Mouse (Mus musculus) cerebellum, adult 18-20 months (tissue): ENCODE measurements at regions not wholly inside any gene's neighbourhood (a gene's known extent, or its start where the extent isn't known, plus 50 kb on each side); places are given as distances from the start of the nearest gene placed in this dataset.

ENCODE experiments used
- DNase-seq, 2 experiments: peaks; one replicate each; pipeline ENCODE4 v3.0.0; 2021

- no peak for DNase-seq
These were observed 798.9 kb upstream of the Tenm2 start for GRCm38 (mm10) chr11:38034526-38035286.

GRCm38 (mm10) chr11:38021704-38022103, 785.9 kb upstream of the Tenm2 start:
- no peak for DNase-seq

GRCm38 (mm10) chr11:37978131-37978530, 742.4 kb upstream of the Tenm2 start:
- no peak for DNase-seq

DNA sequence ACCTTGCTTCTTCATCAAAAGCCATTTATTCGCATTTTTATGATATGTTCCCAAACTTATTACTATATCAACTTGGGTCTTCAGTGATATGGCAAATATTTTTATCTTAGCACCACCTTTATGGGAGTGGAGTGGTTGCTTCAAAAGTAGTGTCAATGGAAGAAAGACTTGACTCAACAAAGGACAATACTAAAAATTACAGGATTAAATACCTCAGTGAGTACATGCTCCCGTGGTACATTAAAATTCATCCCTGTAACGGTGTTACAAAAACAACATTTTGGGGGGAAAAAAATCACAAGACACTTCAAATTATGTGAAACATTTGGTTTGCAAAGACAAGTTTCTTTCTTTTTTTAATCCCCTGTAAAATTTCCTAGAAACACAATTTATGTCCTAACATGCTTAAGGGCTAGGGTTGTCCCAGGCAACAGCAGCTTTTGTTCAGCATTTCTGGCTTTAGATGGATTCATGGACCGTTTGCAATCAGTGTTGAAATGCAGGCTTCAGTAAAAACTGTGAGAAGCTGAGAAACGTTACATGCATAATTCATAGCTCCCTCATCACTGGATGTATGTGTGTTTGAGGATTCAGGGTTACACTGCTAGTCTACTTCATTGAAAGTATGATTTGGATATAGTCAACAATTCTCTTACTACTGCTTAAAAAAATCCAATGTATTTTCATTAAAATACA, 700.8 kb upstream of the Tenm2 start:
- no peak for DNase-seq

GRCm38 (mm10) chr11:37913161-37913560, 677.4 kb upstream of the Tenm2 start:
- DNase-seq, result no peak

DNA sequence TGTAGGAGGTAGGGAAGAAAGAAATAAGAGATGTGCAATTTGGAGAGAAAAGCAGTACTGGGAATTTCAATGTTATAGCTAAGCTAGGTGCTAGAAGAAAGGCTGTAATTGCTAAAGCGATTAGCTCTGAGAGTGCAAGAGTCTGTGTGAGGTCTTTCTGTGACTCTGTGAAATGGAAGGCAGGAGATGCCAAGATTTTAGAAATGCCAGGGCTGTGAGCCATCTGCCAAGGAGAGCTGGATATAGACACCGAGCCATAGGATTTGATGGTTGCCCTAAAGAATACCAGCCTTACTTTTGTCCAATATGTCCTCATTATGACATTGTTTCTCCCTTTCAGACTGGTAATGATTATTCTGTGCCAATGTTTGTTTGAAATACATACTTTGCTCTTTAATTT, 669.2 kb upstream of the Tenm2 start:
- DNase-seq, result no peak

- DNase-seq, result no peak
These were observed 661.9 kb upstream of the Tenm2 start for GRCm38 (mm10) chr11:37897713-37898112.

GRCm38 (mm10) chr11:37882717-37883116, 647.0 kb upstream of the Tenm2 start:
- DNase-seq, result no peak

DNA sequence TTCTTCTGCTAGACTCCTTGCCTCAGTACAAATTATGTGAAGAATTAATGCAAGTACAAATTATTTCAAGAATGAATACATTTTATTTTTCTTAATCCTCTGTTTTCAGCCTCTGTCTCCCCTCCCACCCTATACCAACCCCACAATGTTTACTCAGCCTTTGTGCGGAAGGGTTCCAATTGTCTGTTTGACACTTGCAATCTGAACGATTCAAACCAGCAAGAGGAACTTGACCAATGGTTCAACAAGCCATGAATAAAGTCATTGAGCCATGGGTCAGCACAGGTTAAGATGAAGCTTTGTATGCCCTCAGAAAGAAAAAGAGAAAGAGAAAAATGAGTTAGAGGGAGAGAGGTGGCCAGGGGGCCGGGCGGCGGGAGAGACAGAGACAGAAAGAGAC, 601.5 kb upstream of the Tenm2 start:
- DNase-seq, result no peak

- no peak for DNase-seq
These were observed 595.2 kb upstream of the Tenm2 start for GRCm38 (mm10) chr11:37830975-37831374.

- no peak for DNase-seq
These were observed 571.0 kb upstream of the Tenm2 start for GRCm38 (mm10) chr11:37806761-37807160.

GRCm38 (mm10) chr11:37798783-37799318, 563.1 kb upstream of the Tenm2 start:
- no peak for DNase-seq

- DNase-seq, result no peak
These were observed 536.8 kb upstream of the Tenm2 start for GRCm38 (mm10) chr11:37772481-37773089.

GRCm38 (mm10) chr11:37770881-37771280, 535.1 kb upstream of the Tenm2 start:
- no peak for DNase-seq

GRCm38 (mm10) chr11:37768121-37768520, 532.4 kb upstream of the Tenm2 start:
- DNase-seq, result no peak

GRCm38 (mm10) chr11:37735992-37736391, 500.2 kb upstream of the Tenm2 start:
- DNase-seq, result no peak

DNA sequence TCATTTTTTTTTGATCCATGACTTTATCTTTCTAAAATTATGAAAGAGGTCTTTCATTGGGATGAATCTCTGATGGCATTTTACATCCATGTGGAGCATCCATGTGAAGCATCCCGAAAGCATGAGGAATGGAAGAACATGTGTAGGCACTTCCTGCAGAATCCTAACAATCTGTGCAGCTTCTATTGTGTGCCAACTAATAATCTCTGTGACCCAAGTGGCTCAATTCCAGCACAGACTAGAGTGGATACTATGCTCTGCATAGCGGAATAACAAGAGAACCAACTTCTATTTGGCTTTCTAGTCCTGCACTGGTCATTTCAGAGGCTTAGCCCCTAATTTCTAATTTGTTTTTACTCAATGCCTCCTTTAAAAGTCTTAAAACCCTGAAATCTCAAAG, 499.7 kb upstream of the Tenm2 start:
- DNase-seq, result no peak

GRCm38 (mm10) chr11:37696981-37697380, 461.2 kb upstream of the Tenm2 start:
- DNase-seq, result no peak

GRCm38 (mm10) chr11:37678484-37679193, 442.9 kb upstream of the Tenm2 start:
- DNase-seq, result no peak

DNA sequence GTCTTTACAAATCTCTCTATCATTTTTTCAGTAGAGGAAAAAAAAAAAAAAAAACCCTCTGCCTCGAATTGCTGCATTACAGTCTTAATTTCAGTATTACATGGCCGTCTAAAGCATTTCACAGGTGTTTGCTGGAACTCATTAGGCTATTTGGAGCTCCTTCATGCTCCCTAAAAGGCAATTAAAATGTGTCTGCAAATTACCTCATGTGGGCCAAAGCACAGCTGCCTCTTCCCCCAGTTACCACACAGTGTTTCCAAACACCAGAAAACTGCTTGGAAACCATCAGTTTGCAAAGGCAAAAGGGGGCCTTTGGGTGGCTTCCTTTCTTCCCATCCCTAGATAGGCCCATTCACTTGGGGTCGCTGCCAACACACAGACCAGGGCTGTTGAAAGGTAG, 435.6 kb upstream of the Tenm2 start:
- DNase-seq, result no peak

DNA sequence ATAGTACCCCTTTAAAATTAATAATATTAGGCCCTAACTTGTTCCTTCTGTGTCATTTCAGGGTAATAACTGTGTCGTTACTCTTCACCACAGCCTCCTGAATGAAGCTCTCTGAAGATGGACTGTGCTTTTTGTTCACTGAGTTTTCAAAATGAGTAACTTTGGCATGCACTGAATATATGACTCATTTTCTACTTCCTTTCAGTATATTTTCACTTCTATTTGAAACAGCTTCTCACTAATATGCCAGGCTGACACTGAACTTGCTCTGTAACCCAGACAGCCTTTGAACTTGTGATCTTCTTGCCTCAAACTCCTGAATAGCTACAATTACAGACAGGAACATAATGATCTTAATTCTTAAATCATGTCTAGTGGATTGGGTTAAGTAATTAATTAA, 431.2 kb upstream of the Tenm2 start:
- DNase-seq, result no peak

DNA sequence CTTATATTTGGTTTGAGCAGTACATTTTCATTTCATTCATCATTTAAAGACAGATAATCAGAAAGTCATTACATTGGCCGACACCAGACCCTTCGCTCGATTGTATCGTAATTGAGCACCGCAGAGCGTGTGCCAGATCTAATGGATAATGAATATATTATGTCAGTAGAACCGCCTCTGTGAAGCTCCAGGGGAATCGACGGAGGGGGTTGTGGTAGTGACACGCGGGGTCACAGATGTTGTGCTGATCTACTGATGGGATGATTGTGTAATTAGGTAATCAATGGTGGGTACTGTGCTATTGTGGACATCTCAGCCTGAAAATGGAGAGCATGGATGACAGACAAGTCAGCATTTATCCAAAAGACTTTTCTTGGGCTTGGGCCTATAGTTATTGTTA, 414.3 kb upstream of the Tenm2 start:
- no peak for DNase-seq

DNA sequence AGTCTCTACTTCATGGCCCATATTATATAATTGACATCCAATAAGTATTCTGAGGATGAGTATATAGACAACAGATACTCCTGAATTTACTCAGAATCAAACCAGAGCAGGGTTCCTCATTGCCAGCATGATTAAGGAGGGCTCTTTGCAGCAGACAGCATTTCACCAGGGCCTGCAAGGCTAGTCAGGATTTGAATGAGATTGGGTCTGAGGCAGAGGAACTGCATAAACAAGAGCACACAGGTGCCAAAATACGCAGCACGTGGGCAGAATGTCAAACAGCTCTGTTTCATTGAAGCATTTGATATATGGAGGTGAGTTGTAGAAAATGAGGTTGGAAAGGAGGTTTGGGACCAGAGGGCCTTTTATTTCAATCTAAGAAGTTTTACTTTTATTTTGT, 387.5 kb upstream of the Tenm2 start:
- DNase-seq, result no peak
